Mouse (Mus musculus) spleen, adult 2 months (tissue): ENCODE measurements around the gene Slc9a3. TPM values are rescaled to one million over a fixed set of nuclear protein-coding genes. Genes with fewer than 3 reads are reported as not detected.

Experiments used
- DNase-seq, 2 experiments: peaks; one replicate each; pipeline versions ENCODE4 v3.0.0 to v3.0.0-alpha.2; 2012 to 2021; ENCODE audit warnings: low spot score in 2 of 2, low read depth in 1 of 2
- H3K27ac ChIP-seq: fragments of 200-500 bp; 2 replicates; pipeline ENCODE4 v1.5.1; 2012; ENCODE audit warnings: low read length, inconsistent platforms; ENCODE audit not compliant: insufficient read depth
- H3K27me3 ChIP-seq: fragments of 200-500 bp; 2 replicates; pipeline ENCODE4 v1.6.1; 2012; ENCODE audit warnings: mild to moderate bottlenecking, moderate library complexity, low read length, inconsistent platforms; ENCODE audit not compliant: control insufficient read depth, insufficient read depth
- H3K36me3 ChIP-seq: fragments of 200-500 bp; 2 replicates; pipeline ENCODE4 v1.6.1; 2012; ENCODE audit warnings: mild to moderate bottlenecking, low read length, inconsistent platforms; ENCODE audit not compliant: control insufficient read depth, insufficient read depth
- H3K4me1 ChIP-seq: fragments of 200-500 bp; 2 replicates; pipeline ENCODE4 v1.6.1; 2011; ENCODE audit warnings: inconsistent platforms; ENCODE audit not compliant: control insufficient read depth, insufficient read depth, insufficient read length
- H3K4me3 ChIP-seq: fragments of 200-500 bp; 2 replicates; pipeline ENCODE4 v1.5.1; 2011; ENCODE audit warnings: mild to moderate bottlenecking, inconsistent platforms; ENCODE audit not compliant: insufficient read depth, insufficient read length; ENCODE audit errors: extremely low read depth
- CTCF ChIP-seq: fragments of 200-500 bp; IDR thresholded peaks from 2 replicates; pipeline ENCODE4 v1.5.1; 2011; ENCODE audit warnings: mild to moderate bottlenecking, inconsistent platforms; ENCODE audit not compliant: insufficient read depth, insufficient read length, insufficient replicate concordance; ENCODE audit errors: extremely low read depth
- POLR2A ChIP-seq: fragments of 200-500 bp; IDR thresholded peaks from 2 replicates; pipeline ENCODE4 v1.6.1; 2011; ENCODE audit warnings: low read depth, low read length, inconsistent platforms
- WGBS: fragments of 180-500 bp; shearing (Covaris S2); methylation state at CpG from one replicate; pipeline ENCODE4 v1.1.7; 2018; 5-methylcytosine and 5-hydroxymethylcytosine counted together
- polyA plus RNA-seq: library from polyadenylated mRNA; depleted of rRNA; stranded (reverse); fragments of >200 nt; gene quantifications from 2 replicates; pipeline ENCODE4 v1.2.3, GENCODE M21; 2012

The Slc9a3 gene
- polyA plus RNA-seq, 1 experiment, result 0.01 TPM

- Histone ChIP-seq H3K27me3 (no peaks in the 10 kb centered on the region), H3K4me3 (no peak overlapping the region), H3K27ac (no peak overlapping the region), H3K36me3 (no peaks in the 10 kb centered on the region), H3K4me1 (no peaks in the 10 kb centered on the region)
- TF ChIP-seq CTCF (no peak), POLR2A (no peak)
- DNase-seq, result no peak
- 76% methylated on average over 8 of the region's 8 CpGs for WGBS
Observed at GRCm38 (mm10) chr13:74102108-74102830, 19.0 kb upstream of the Slc9a3 start.

GRCm38 (mm10) chr13:74102831-74103582 lies 18.2 kb upstream of the Slc9a3 start:
- Histone ChIP-seq H3K27ac (no peak overlapping the region), H3K27me3 (no peaks in the 10 kb centered on the region), H3K4me1 (no peaks in the 10 kb centered on the region), H3K36me3 (no peaks in the 10 kb centered on the region), H3K4me3 (no peak overlapping the region)
- TF ChIP-seq POLR2A (no peak), CTCF (no peak)
- WGBS, result 83% methylated on average over 4 of the region's 4 CpGs
- no peak for DNase-seq

GRCm38 (mm10) chr13:74104417-74104816 lies 16.8 kb upstream of the Slc9a3 start:
- no peak for DNase-seq
- no peaks in the 10 kb centered on the region for H3K27me3 ChIP-seq
- no peaks in the 10 kb centered on the region for H3K4me1 ChIP-seq
- 86% methylated on average over 7 of the region's 7 CpGs for whole genome bisulfite sequencing
- no peaks in the 10 kb centered on the region for H3K36me3 ChIP-seq
- no peak overlapping the region for H3K27ac ChIP-seq
- TF ChIP-seq CTCF, result no peak
- no peak for TF ChIP-seq POLR2A
- H3K4me3 ChIP-seq, result no peak overlapping the region

- 87% methylated on average over 2 of the region's 2 CpGs for WGBS
- DNase-seq, result no peak
- no peaks in the 10 kb centered on the region for H3K27me3 ChIP-seq
- H3K4me1 ChIP-seq, result no peaks in the 10 kb centered on the region
- no peak for TF ChIP-seq CTCF
- TF ChIP-seq POLR2A, result no peak
- no peaks in the 10 kb centered on the region for H3K36me3 ChIP-seq
- no peak overlapping the region for H3K27ac ChIP-seq
- H3K4me3 ChIP-seq, result no peak overlapping the region
Observed at GRCm38 (mm10) chr13:74107410-74107809, 13.8 kb upstream of the Slc9a3 start.

- H3K36me3 ChIP-seq, result no peaks in the 10 kb centered on the region
- 85% methylated on average over 4 of the region's 4 CpGs for WGBS
Observed at GRCm38 (mm10) chr13:74112593-74112992, 8.7 kb upstream of the Slc9a3 start.

GRCm38 (mm10) chr13:74113626-74114191 lies 7.5 kb upstream of the Slc9a3 start:
- H3K4me1 ChIP-seq, result no peaks in the 10 kb centered on the region
- no peaks in the 10 kb centered on the region for H3K36me3 ChIP-seq
- TF ChIP-seq CTCF (no peak), POLR2A (no peak)
- 85% methylated on average over 6 of the region's 6 CpGs for WGBS
- no peaks in the 10 kb centered on the region for H3K27me3 ChIP-seq
- H3K27ac ChIP-seq, result no peak overlapping the region
- DNase-seq, result no peak
- H3K4me3 ChIP-seq, result no peak overlapping the region

More at GRCm38 (mm10) chr13:74112593-74112992, 8.7 kb upstream of the Slc9a3 start:
- TF ChIP-seq POLR2A, result no peak
- TF ChIP-seq CTCF, result no peak
- Histone ChIP-seq H3K4me3 (no peak overlapping the region), H3K27ac (no peak overlapping the region), H3K27me3 (no peaks in the 10 kb centered on the region), H3K4me1 (no peaks in the 10 kb centered on the region)
- no peak for DNase-seq
